In the genomic region with DNA sequence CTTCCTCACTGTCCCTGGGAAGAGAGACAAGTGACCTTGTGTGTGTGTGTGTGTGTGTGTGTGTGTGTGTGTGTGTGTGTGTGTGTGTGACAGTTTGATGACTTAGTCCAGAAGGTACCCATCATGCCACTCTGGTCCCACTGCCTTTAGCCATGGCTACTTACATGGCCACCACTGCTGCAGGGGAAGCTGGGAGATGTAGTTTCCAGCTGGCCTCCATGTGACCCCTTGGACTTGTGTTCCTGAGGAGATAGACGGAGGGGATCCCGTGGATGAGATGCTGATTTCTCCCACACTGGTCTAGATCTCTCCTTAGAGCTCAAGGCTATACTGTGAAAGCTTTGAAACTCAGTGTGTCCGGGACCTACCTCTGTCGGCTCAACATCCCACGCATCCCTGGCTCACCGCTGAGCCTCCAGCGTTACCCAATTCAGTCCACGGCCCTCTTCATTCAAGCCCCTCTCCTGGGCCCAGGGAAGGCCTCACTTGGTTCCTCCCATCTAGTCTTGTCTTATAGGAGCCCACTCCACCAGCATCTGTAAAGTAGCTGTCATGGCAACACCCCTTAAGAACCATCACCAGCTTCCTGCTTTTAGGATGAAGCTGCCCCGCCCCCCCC, we compare ENCODE assay signal across 8 mouse cellular contexts. TPM values are rescaled to one million over a fixed set of nuclear protein-coding genes. Genes with fewer than 3 reads are reported as not detected.
DNase-seq lines count a peak whose midpoint lies in the region; ATAC-seq and TF ChIP-seq lines count a peak whose summit lies in the region.

No protein-coding gene starts in this region.

- no peaks in the 10 kb centered on the region for H3K9me3 ChIP-seq in heart, embryonic 10.5 days
- no peaks in the 10 kb centered on the region for H3K9me3 ChIP-seq in hindbrain, postnatal 0 days (ENCODE audit: low read length)
- no peaks in the 10 kb centered on the region for H3K9me3 ChIP-seq in stomach, embryonic 16.5 days (replicated peaks; ENCODE audit: control insufficient read depth, low read length)

- peak overlapping the region; percentile 31; the same call in 1 of the 2 replicates for H3K27ac ChIP-seq in heart, embryonic 10.5 days
- no peak overlapping the region for H3K27ac ChIP-seq in hindbrain, postnatal 0 days
- peak overlapping the region; percentile 33; the same call in 1 of the 2 replicates for H3K27ac ChIP-seq in stomach, embryonic 16.5 days (ENCODE audit: low read length)

- peaks cover 59% of the 10 kb centered on the region for H3K4me1 ChIP-seq in heart, embryonic 10.5 days
- no peaks in the 10 kb centered on the region for H3K4me1 ChIP-seq in hindbrain, postnatal 0 days (ENCODE audit: insufficient read depth, low read length)
- 0 out of 2 replicates have a peak, but pooled peaks cover 6% of the 10 kb centered on the region for H3K4me1 ChIP-seq in stomach, embryonic 16.5 days (ENCODE audit: control insufficient read depth, insufficient read depth, low read length)

- no peak overlapping the region for H3K9ac ChIP-seq in hindbrain, postnatal 0 days (replicated peaks; ENCODE audit: low read length)
- no peak overlapping the region for H3K9ac ChIP-seq in stomach, embryonic 16.5 days (ENCODE audit: low read length)

- H3K36me3 ChIP-seq in heart, embryonic 10.5 days = no peaks in the 10 kb centered on the region
- no peaks in the 10 kb centered on the region for H3K36me3 ChIP-seq in hindbrain, postnatal 0 days (ENCODE audit: insufficient read depth, low read length)
- H3K36me3 ChIP-seq in stomach, embryonic 16.5 days (ENCODE audit: control insufficient read depth, insufficient read depth, low read length) = no peaks in the 10 kb centered on the region

- no peaks in the 10 kb centered on the region for H3K27me3 ChIP-seq in heart, embryonic 10.5 days (ENCODE audit: insufficient read depth, poor library complexity, severe bottlenecking)
- H3K27me3 ChIP-seq in hindbrain, postnatal 0 days (ENCODE audit: insufficient read depth, low read length) = no peaks in the 10 kb centered on the region
- H3K27me3 ChIP-seq in stomach, embryonic 16.5 days (ENCODE audit: control insufficient read depth, insufficient read depth, low read length) = no peaks in the 10 kb centered on the region

- H3K4me3 ChIP-seq in heart, embryonic 10.5 days = no peak overlapping the region
- no peak overlapping the region for H3K4me3 ChIP-seq in hindbrain, postnatal 0 days (ENCODE audit: low read length)
- H3K4me3 ChIP-seq in stomach, embryonic 16.5 days (replicated peaks; ENCODE audit: low read length) = no peak overlapping the region

- no peak overlapping the region for H3K4me2 ChIP-seq in hindbrain, postnatal 0 days (ENCODE audit: low read depth, low read length)
- no peak overlapping the region for H3K4me2 ChIP-seq in stomach, embryonic 16.5 days (ENCODE audit: low read depth, low read length)

- WGBS in heart, embryonic 10.5 days = 47% methylated on average over 9 of the region's 9 CpGs
- WGBS in hindbrain, postnatal 0 days = 52% methylated on average over 9 of the region's 9 CpGs
- WGBS in stomach, embryonic 16.5 days = 57% methylated on average over 9 of the region's 9 CpGs

- no peak for DNase-seq in heart, embryonic 10.5 days (ENCODE audit: low spot score)
- DNase-seq in heart, adult 9 months (ENCODE audit: low spot score in 2 of 2) = no peak
- DNase-seq in retina, postnatal 1 day = peak; percentile 49
- DNase-seq in retina, embryonic 14.5 days (ENCODE audit: low spot score) = no peak
- peak; percentile 17 for DNase-seq in hindbrain, postnatal 0 days (ENCODE audit: low spot score)
- DNase-seq in adrenal gland, adult 18-20 months (ENCODE audit: low spot score in 2 of 2) = no peak
- DNase-seq in layer of hippocampus, adult 9-11 months = no peak

- peak; percentile 42; the same call in 1 of the 2 replicates for ATAC-seq in hindbrain, postnatal 0 days
- peak; percentile 19; the same call in 1 of the 2 replicates for ATAC-seq in stomach, embryonic 16.5 days (ENCODE audit: insufficient read depth, low FRiP score)

- no peak for TF ChIP-seq CTCF in hindbrain, postnatal 0 days (IDR thresholded peaks at IDR 0.05; ENCODE audit: low read depth)

RNA-seq across cellular contexts. Expression of a gene that starts 2.8 kb away (rescaled TPM):
- polyA plus RNA-seq in heart, embryonic 10.5 days (2016; fragmentation: Nextera tagmentation; extraction: Ambion mirVana) = 0.12 and 0.14 TPM in 2 replicates
- 0.07 TPM in 1 of 2 replicates, not detected in the other for total RNA-seq in hindbrain, postnatal 0 days (2014; rRNA removed)
- polyA plus RNA-seq in hindbrain, postnatal 0 days (2015; fragmentation: Nextera tagmentation; extraction: Ambion mirVana) = 0.13 and 0.16 TPM in 2 replicates
- polyA plus RNA-seq in stomach, embryonic 16.5 days (2015; fragmentation: Nextera tagmentation; extraction: Ambion mirVana) = 0.13 and 0.14 TPM in 2 replicates
- under 1 TPM in 1 of 2 experiments, not detected in 1; 0.03 TPM for total RNA-seq in adrenal gland, adult 18-20 months (2021)

Comparison
In these comparisons a context has a peak if more than half of its experiments do, and no peak if none do; other contexts are left out.
1. DNase-seq: peak in retina, postnatal 1 day (single experiment) and hindbrain, postnatal 0 days (single experiment); none in heart, embryonic 10.5 days (single experiment), heart, adult 9 months (0 of 2), retina, embryonic 14.5 days (single experiment), adrenal gland, adult 18-20 months (0 of 2) and layer of hippocampus, adult 9-11 months (single experiment).